Mouse (Mus musculus) liver, adult 2 months (tissue): ENCODE measurements around the gene Cfap298. TPM values are rescaled to one million over a fixed set of nuclear protein-coding genes. Genes with fewer than 3 reads are reported as not detected.

ENCODE experiments used
- DNase-seq: peaks from one replicate; pipeline ENCODE4 v3.0.0-alpha.2; 2011; ENCODE audit warnings: low read depth, low spot score; ENCODE audit errors: extremely low read depth
- H3K27ac ChIP-seq: fragments of 200-500 bp; replicated peaks from 2 replicates; pipeline ENCODE4 v1.5.1; 2012; ENCODE audit warnings: low read depth, mild to moderate bottlenecking, control low read depth, inconsistent platforms, low read length; ENCODE audit not compliant: insufficient read depth
- H3K27me3 ChIP-seq: fragments of 200-500 bp; 2 replicates; pipeline ENCODE4 v1.6.1; 2012; ENCODE audit warnings: mild to moderate bottlenecking, moderate library complexity, low read length, inconsistent platforms; ENCODE audit not compliant: control insufficient read depth, insufficient read depth
- H3K36me3 ChIP-seq: fragments of 200-500 bp; 2 replicates; pipeline ENCODE4 v1.6.1; 2012; ENCODE audit warnings: low read length, inconsistent platforms; ENCODE audit not compliant: control insufficient read depth, insufficient read depth
- H3K4me1 ChIP-seq: fragments of 200-500 bp; 2 replicates; pipeline ENCODE4 v1.6.1; 2011; ENCODE audit warnings: low read length; ENCODE audit not compliant: control insufficient read depth, insufficient read depth
- H3K4me3 ChIP-seq: fragments of 200-500 bp; 2 replicates; pipeline ENCODE4 v1.5.1; 2011; ENCODE audit warnings: low read depth, mild to moderate bottlenecking, control low read depth, low read length, moderate library complexity; ENCODE audit not compliant: insufficient read depth
- H3K79me2 ChIP-seq: fragments of 200-500 bp; 2 replicates; pipeline ENCODE4 v1.6.1; 2012; ENCODE audit warnings: inconsistent platforms, mild to moderate bottlenecking, low read length, moderate library complexity; ENCODE audit not compliant: control insufficient read depth, insufficient read depth
- H3K9ac ChIP-seq: fragments of 200-500 bp; 2 replicates; pipeline ENCODE4 v1.6.1; 2012; ENCODE audit warnings: low read depth, mild to moderate bottlenecking, control low read depth, inconsistent platforms, low read length
- CTCF ChIP-seq: fragments of 200-500 bp; IDR thresholded peaks from 2 replicates; pipeline ENCODE4 v1.5.1; 2011; ENCODE audit warnings: low read depth, low read length, control low read depth
- POLR2A ChIP-seq: fragments of 200-500 bp; IDR thresholded peaks from 2 replicates; pipeline ENCODE4 v1.6.1; 2011; ENCODE audit warnings: low read length, control low read depth; ENCODE audit not compliant: insufficient read depth; ENCODE audit errors: extremely low read depth
- WGBS: fragments of 180-500 bp; shearing (Covaris S2); methylation state at CpG from one replicate; pipeline ENCODE4 v1.1.7; 2018; 5-methylcytosine and 5-hydroxymethylcytosine counted together
- polyA plus RNA-seq: library from polyadenylated mRNA; depleted of rRNA; stranded (reverse); fragments of >200 nt; gene quantifications from 2 replicates; pipeline ENCODE4 v1.2.3, GENCODE M21; 2012; rRNA removed
- total RNA-seq: library from RNA; depleted of rRNA; stranded (reverse); fragments of >200 nt; gene quantifications from 2 replicates; pipeline ENCODE4 v1.2.3, GENCODE M21; 2014; rRNA removed

Cfap298 gene
- total RNA-seq (10.8 and 14.0 TPM in 2 replicates), polyA plus RNA-seq (15.5 and 22.5 TPM in 2 replicates)

- peaks cover 7% of the 10 kb centered on the region for H3K36me3 ChIP-seq
- under 1% methylated on average over 56 of the region's 56 CpGs for WGBS
These were observed at the start of gene Cfap298 for GRCm38 (mm10) chr16:90934687-90935328. Gene Cfap298, minus strand, starts transcription at chr16:90935114.

DNA sequence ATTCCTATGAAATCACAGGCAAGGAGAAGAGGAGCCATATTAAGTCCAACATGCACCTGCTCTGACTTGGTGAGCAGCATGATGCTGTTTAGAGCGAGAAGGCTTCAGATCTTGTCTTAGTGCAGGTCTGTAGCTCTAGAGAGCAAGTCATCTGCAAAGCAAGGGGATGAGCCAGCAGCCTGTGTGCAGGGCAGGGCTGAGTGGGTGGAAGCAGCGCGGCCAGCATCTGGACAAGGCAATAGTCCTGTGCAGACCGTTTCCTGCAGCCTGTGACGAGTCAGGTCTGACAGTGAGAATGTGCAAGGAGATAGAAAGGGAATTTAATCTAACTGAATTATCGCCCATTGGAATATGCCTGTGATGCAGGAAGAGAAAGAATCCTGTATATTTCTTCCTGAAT lies 36.1 kb upstream of the Cfap298 start:
- H3K36me3 ChIP-seq: peaks cover 43% of the 10 kb centered on the region
- TF ChIP-seq POLR2A (no peak), CTCF (no peak)

More at GRCm38 (mm10) chr16:90934687-90935328, at the start of gene Cfap298:
- H3K9ac ChIP-seq: peak within 1 kb of the TSS; percentile 81
- H3K27ac ChIP-seq: peak within 1 kb of the TSS; percentile 63
- DNase-seq: peak; percentile 89
- peaks cover 3% of the 10 kb centered on the region; the same call in 1 of the 2 replicates for H3K79me2 ChIP-seq
- H3K4me3 ChIP-seq: peak within 1 kb of the TSS; percentile 82
- no peaks in the 10 kb centered on the region for H3K27me3 ChIP-seq
- peaks cover 2% of the 10 kb centered on the region; the same call in 1 of the 2 replicates for H3K4me1 ChIP-seq
- TF ChIP-seq POLR2A (peak; percentile 26; the same call in 1 of the 2 replicates), CTCF (no peak)

DNA sequence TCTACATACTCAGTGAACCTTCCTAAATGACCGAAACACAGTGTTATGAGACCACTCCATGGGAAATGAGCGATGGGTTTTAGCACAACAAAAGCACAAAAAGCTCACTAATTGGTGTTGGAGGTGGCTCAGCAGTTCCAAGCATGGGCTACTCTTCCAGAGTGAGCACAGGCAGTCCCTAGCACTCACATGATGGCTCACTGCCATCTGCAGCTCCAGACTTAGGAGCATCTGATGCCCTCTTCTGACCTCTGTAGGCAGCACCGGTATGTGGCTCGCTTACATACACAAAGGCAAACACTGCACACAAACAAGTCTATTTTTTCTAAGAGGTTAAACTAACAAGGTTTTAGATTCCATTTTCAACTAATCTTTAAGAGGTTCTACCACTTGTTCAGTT lies 31.3 kb upstream of the Cfap298 start:
- no peak for DNase-seq
- Histone ChIP-seq H3K9ac (no peak overlapping the region), H3K4me3 (no peak overlapping the region), H3K27me3 (no peaks in the 10 kb centered on the region), H3K27ac (no peak overlapping the region), H3K4me1 (no peaks in the 10 kb centered on the region), H3K36me3 (peaks cover 40% of the 10 kb centered on the region), H3K79me2 (no peaks in the 10 kb centered on the region)
- no peak for TF ChIP-seq CTCF
- no peak for TF ChIP-seq POLR2A
- 71% methylated on average over 4 of the region's 4 CpGs for WGBS

More for the DNA sequence above, 36.1 kb upstream of the Cfap298 start:
- Histone ChIP-seq H3K27ac (no peak overlapping the region), H3K9ac (no peak overlapping the region), H3K79me2 (no peaks in the 10 kb centered on the region), H3K4me1 (no peaks in the 10 kb centered on the region), H3K27me3 (no peaks in the 10 kb centered on the region), H3K4me3 (no peak overlapping the region)
- 91% methylated on average over 6 of the region's 6 CpGs for WGBS
- no peak for DNase-seq

GRCm38 (mm10) chr16:90964302-90964701 lies 29.4 kb upstream of the Cfap298 start:
- no peaks in the 10 kb centered on the region for H3K4me1 ChIP-seq
- H3K27me3 ChIP-seq: no peaks in the 10 kb centered on the region
- 92% methylated on average over 10 of the region's 10 CpGs for WGBS
- no peak overlapping the region for H3K4me3 ChIP-seq
- peaks cover 45% of the 10 kb centered on the region for H3K36me3 ChIP-seq
- H3K9ac ChIP-seq: no peak overlapping the region
- no peaks in the 10 kb centered on the region for H3K79me2 ChIP-seq
- DNase-seq: no peak
- TF ChIP-seq POLR2A (no peak), CTCF (no peak)
- no peak overlapping the region for H3K27ac ChIP-seq

DNA sequence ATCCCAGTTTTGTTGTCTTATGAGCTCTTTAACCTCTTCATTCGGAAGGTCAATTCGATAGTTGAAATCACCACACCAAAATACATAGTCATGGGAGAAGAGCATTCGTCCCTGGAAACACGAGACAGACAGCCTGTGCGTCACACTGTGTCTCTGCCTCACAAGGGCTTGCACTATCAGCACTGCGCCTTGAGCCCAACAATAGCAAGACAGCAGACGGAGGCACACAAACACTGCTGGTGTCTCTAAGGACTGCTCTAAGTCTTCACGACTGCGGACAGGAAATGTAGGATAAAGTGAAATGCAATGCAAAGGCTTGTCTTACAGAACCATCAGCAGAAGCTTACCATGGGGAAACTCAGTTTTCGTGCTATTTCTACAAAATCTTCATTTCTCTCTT lies 29.0 kb upstream of the Cfap298 start:
- Histone ChIP-seq H3K4me1 (no peaks in the 10 kb centered on the region), H3K36me3 (peaks cover 40% of the 10 kb centered on the region), H3K27ac (no peak overlapping the region), H3K4me3 (no peak overlapping the region), H3K79me2 (no peaks in the 10 kb centered on the region), H3K9ac (no peak overlapping the region), H3K27me3 (no peaks in the 10 kb centered on the region)
- WGBS: 94% methylated on average over 10 of the region's 10 CpGs
- no peak for TF ChIP-seq POLR2A
- no peak for TF ChIP-seq CTCF
- DNase-seq: no peak

DNA sequence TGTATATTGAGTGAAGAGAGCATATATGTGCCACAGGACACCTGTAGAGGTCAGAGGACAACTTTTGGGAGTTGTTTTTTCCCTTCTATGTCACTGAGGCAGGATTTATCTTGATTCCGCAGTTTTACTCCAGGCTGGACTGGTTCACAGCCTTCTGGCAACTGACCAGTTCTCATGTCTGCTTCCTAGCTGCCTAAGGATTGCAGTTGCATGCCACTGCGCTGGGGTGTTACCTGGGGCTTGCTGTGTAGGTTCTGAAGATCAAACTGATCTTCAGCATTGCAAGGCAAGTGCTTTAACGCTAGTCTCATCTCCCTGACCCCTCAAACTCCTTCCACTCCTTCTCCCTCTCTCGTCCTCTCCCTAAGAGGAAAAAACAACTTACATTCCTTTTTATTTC lies 28.3 kb upstream of the Cfap298 start:
- no peaks in the 10 kb centered on the region for H3K27me3 ChIP-seq
- no peaks in the 10 kb centered on the region for H3K4me1 ChIP-seq
- no peak overlapping the region for H3K4me3 ChIP-seq
- DNase-seq: no peak
- no peak for TF ChIP-seq POLR2A
- no peak for TF ChIP-seq CTCF
- no peaks in the 10 kb centered on the region for H3K79me2 ChIP-seq
- H3K27ac ChIP-seq: no peak overlapping the region
- 88% methylated on average over 4 of the region's 4 CpGs for WGBS
- H3K9ac ChIP-seq: no peak overlapping the region
- H3K36me3 ChIP-seq: peaks cover 36% of the 10 kb centered on the region
